Mouse (Mus musculus) heart, embryonic 15.5 days (tissue): Measurements from ENCODE around the gene Rreb1. TPM values are rescaled to one million over a fixed set of nuclear protein-coding genes. Genes with fewer than 3 reads are reported as not detected.
A peak's percentile ranks its signal among the peaks of the same experiment; 100 is the strongest.

Experiments
- ATAC-seq: fragments of 200-750 bp; cut with Nextera tagmentation; replicated peaks from 2 replicates; pipeline ENCODE4 v1.8.0; 2017; ENCODE audit warnings: low read depth, moderate TSS enrichment; ENCODE audit not compliant: insufficient number of reproducible peaks, insufficient read depth, low FRiP score
- H3K27ac ChIP-seq: fragments of 300-500 bp; sonication (generic); 2 replicates; pipeline ENCODE4 v1.5.1; 2015; ENCODE audit warnings: mild to moderate bottlenecking, inconsistent platforms
- H3K27me3 ChIP-seq: fragments of 300-500 bp; sonication (generic); 2 replicates; pipeline ENCODE4 v1.6.1; 2015; ENCODE audit warnings: inconsistent platforms
- H3K36me3 ChIP-seq: fragments of 300-500 bp; sonication (generic); 2 replicates; pipeline ENCODE4 v1.6.1; 2015; ENCODE audit warnings: mild to moderate bottlenecking, inconsistent platforms
- H3K4me1 ChIP-seq: fragments of 300-500 bp; sonication (generic); replicated peaks from 2 replicates; pipeline ENCODE4 v1.6.1; 2015; ENCODE audit warnings: inconsistent platforms
- H3K4me2 ChIP-seq: fragments of 300-500 bp; sonication (generic); 2 replicates; pipeline ENCODE4 v1.6.1; 2015; ENCODE audit warnings: inconsistent platforms, mild to moderate bottlenecking, moderate library complexity
- H3K4me3 ChIP-seq: fragments of 300-500 bp; sonication (generic); 2 replicates; pipeline ENCODE4 v1.5.1; 2015; ENCODE audit warnings: mild to moderate bottlenecking, inconsistent platforms
- H3K9ac ChIP-seq: fragments of 300-500 bp; sonication (generic); 2 replicates; pipeline ENCODE4 v1.6.1; 2015; ENCODE audit warnings: mild to moderate bottlenecking, inconsistent platforms
- H3K9me3 ChIP-seq: fragments of 300-500 bp; sonication (generic); replicated peaks from 2 replicates; pipeline ENCODE4 v1.6.1; 2016; ENCODE audit warnings: inconsistent platforms
- WGBS: fragments of 180-500 bp; shearing (Covaris S2); methylation state at CpG from one replicate; pipeline ENCODE4 v1.1.7; 2015; ENCODE audit warnings: mixed read lengths; 5-methylcytosine and 5-hydroxymethylcytosine counted together
- polyA plus RNA-seq: library from polyadenylated mRNA; unstranded; fragments of >200 nt; fragmentation: Nextera tagmentation; extraction: Ambion mirVana; gene quantifications from 2 replicates; pipeline ENCODE4 v1.2.1, GENCODE M21; 2015

Rreb1 gene
- polyA plus RNA-seq, 1 experiment from 2014 or later = 9.7 TPM

- H3K9me3 ChIP-seq = no peaks in the 10 kb centered on the region
- no peaks in the 10 kb centered on the region for H3K36me3 ChIP-seq
- H3K4me1 ChIP-seq = no peaks in the 10 kb centered on the region
- ATAC-seq = no peak
- no peak overlapping the region for H3K27ac ChIP-seq
- H3K27me3 ChIP-seq = no peaks in the 10 kb centered on the region
- H3K4me2 ChIP-seq = no peak overlapping the region
- 60% methylated on average over 9 of the region's 9 CpGs for WGBS
- H3K4me3 ChIP-seq = no peak overlapping the region
- no peak overlapping the region for H3K9ac ChIP-seq
Observed at GRCm38 (mm10) chr13:37815001-37815400, 36.8 kb downstream of the Rreb1 start.

DNA sequence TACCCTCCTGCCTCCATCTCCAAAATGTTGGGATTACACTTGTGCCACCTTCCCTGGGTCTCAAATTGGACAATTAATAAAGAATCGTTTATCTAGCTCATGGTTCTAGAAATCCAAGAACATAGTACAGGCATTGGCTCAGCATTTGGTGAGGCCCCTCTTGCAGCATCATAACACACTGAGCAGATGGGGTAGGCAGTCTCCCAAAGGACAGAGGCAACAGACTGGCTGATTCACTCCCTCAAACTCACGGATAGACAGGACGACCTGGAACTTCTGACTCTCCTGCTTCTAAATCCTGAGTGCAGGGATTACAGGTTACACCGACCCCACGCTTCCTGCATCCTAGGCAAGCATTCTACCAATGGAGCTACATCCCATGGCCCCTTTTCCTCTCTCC is 38.5 kb downstream of the Rreb1 start:
- 82% methylated on average over 5 of the region's 5 CpGs for WGBS

DNA sequence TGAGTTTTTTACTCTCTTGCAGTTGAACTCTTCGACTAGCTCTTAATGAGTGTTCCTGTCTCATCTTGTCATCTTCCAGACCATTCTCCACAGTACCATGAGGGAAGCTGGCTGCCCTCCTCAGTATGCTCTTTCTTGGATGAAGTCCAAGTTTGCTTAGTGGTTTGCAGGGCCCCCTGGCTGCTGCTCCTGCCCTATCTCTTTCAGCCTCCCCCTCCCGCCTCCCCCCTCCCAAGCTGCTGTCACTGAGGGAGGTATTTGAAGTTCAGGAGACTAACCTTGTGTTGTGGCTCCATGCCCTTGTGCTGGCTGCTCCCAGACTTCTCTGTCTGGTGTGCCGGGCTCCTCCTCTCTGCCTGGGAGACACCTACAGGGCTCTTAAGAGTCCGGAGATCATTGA is 43.2 kb downstream of the Rreb1 start:
- Histone ChIP-seq H3K27me3 (no peaks in the 10 kb centered on the region), H3K4me2 (no peak overlapping the region), H3K36me3 (no peaks in the 10 kb centered on the region), H3K9ac (no peak overlapping the region), H3K4me3 (no peak overlapping the region), H3K27ac (peak overlapping the region; percentile 76), H3K4me1 (peaks cover 23% of the 10 kb centered on the region), H3K9me3 (no peaks in the 10 kb centered on the region)
- ATAC-seq = peak; percentile 61
- WGBS = 9% methylated on average over 4 of the region's 4 CpGs

More for the DNA sequence above, 38.5 kb downstream of the Rreb1 start:
- Histone ChIP-seq H3K4me3 (no peak overlapping the region), H3K27ac (no peak overlapping the region), H3K27me3 (no peaks in the 10 kb centered on the region), H3K4me1 (peaks cover 12% of the 10 kb centered on the region), H3K4me2 (no peak overlapping the region), H3K36me3 (no peaks in the 10 kb centered on the region), H3K9ac (no peak overlapping the region), H3K9me3 (no peaks in the 10 kb centered on the region)
- ATAC-seq = no peak

DNA sequence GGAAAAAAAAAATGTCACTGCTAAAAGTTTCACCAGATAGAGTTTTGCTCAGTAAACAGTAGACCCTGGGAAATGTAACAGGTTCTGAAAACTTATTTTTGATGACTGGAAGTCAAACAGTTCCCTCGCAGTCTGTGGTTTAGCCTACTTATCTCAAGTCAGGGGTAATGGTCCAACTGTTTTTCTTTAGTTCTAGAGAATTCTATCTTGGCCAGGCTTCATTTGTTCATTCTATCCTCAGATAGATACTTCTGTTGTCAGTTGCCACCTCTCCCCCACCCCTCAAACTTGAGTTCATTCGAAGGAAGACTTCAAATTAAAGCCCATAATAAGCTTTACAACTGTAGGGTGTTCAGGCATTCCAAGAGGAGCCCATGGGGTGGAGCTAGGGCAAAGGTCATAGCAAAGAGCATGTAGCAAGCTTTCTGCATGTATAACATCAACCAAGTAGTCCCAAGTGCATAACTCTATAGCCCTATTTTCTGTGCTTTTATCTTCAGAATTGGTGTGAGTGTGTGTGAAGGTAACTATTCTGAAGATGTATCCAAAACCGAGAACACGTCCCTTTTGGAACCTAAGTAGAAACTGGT is 46.2 kb downstream of the Rreb1 start:
- H3K36me3 ChIP-seq = no peaks in the 10 kb centered on the region
- no peaks in the 10 kb centered on the region for H3K9me3 ChIP-seq
- peak overlapping the region; percentile 78; the same call in 1 of the 2 replicates for H3K4me3 ChIP-seq
- H3K4me1 ChIP-seq = peaks cover 39% of the 10 kb centered on the region
- no peak for ATAC-seq
- no peaks in the 10 kb centered on the region for H3K27me3 ChIP-seq
- H3K4me2 ChIP-seq = no peak overlapping the region
- no peak overlapping the region for H3K9ac ChIP-seq
- 54% methylated on average over 4 of the region's 4 CpGs for WGBS
- peak overlapping the region; percentile 90 for H3K27ac ChIP-seq

GRCm38 (mm10) chr13:37824956-37825645 is 46.9 kb downstream of the Rreb1 start:
- Histone ChIP-seq H3K36me3 (no peaks in the 10 kb centered on the region), H3K4me2 (peak overlapping the region; percentile 99), H3K4me3 (peak overlapping the region; percentile 78), H3K27me3 (no peaks in the 10 kb centered on the region), H3K4me1 (peaks cover 41% of the 10 kb centered on the region), H3K27ac (peak overlapping the region; percentile 90), H3K9ac (peak overlapping the region; percentile 80), H3K9me3 (no peaks in the 10 kb centered on the region)
- 5% methylated on average over 27 of the region's 27 CpGs for WGBS
- no peak for ATAC-seq

- ATAC-seq = peak; percentile 68
- peaks cover 46% of the 10 kb centered on the region for H3K4me1 ChIP-seq
- peak overlapping the region; percentile 80 for H3K9ac ChIP-seq
- H3K27ac ChIP-seq = peak overlapping the region; percentile 90
- H3K27me3 ChIP-seq = no peaks in the 10 kb centered on the region
- no peaks in the 10 kb centered on the region for H3K9me3 ChIP-seq
- H3K4me2 ChIP-seq = peak overlapping the region; percentile 99
- 1% methylated on average over 41 of the region's 43 CpGs for WGBS
- H3K36me3 ChIP-seq = no peaks in the 10 kb centered on the region
- H3K4me3 ChIP-seq = peak overlapping the region; percentile 78
Observed at GRCm38 (mm10) chr13:37825646-37826280, 47.6 kb downstream of the Rreb1 start.

DNA sequence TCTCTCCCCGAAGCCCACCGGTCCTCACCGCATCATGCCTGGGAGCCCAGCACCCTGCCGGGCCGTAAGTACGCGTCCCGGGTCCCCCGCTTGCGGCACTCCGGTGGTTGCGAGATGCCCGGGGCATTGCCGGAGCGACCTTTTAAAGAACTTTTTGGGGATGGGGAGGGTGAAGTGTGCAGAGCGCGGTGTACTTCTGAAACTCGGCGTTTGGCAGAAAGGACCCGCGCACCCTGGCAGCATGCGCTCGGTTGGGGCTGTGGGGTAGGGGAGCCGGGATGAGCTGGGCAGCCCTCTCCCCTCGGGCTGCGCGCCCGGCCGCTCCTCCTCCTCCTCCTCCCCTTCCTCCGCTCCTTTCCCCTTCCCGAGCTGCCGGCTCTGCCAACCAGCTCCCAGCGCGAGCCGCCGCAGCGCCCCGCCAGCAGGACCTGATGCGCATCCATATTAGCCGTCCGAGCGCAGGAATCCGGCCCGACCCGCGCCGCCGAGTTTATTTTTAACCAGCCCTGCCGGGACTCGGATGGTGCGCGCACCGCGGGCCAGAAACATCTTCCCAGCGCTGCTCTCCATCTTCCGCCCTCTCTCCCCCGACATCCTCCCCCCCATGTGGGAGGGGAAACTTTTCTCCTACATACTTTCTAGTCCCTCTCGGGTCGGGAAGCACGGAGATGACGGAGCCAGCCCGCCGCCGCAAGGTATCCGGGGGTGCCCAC is 48.2 kb downstream of the Rreb1 start:
- no peaks in the 10 kb centered on the region for H3K9me3 ChIP-seq
- H3K9ac ChIP-seq = peak overlapping the region; percentile 80
- under 1% methylated on average over 61 of the region's 65 CpGs for WGBS
- H3K36me3 ChIP-seq = no peaks in the 10 kb centered on the region
- peak; percentile 44 for ATAC-seq
- peak overlapping the region; percentile 78 for H3K4me3 ChIP-seq
- H3K27ac ChIP-seq = peak overlapping the region; percentile 90
- H3K4me2 ChIP-seq = peak overlapping the region; percentile 99
- H3K27me3 ChIP-seq = no peaks in the 10 kb centered on the region
- peaks cover 46% of the 10 kb centered on the region for H3K4me1 ChIP-seq

DNA sequence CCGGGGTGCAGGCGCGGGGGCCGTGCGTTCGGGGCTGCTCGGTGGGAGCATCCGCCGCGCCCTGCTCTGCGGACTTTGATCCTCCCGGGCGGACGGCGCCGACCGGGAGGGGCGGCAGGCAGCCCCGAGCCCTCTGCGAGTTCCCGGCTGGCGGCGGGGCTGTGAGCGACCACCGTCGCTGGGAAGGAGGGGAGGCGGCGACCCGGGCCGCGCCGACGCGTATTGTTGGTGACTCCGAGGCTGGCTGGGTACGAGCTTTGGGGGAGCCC is 48.7 kb downstream of the Rreb1 start:
- Histone ChIP-seq H3K4me1 (peaks cover 47% of the 10 kb centered on the region), H3K4me2 (peak overlapping the region; percentile 99)

DNA sequence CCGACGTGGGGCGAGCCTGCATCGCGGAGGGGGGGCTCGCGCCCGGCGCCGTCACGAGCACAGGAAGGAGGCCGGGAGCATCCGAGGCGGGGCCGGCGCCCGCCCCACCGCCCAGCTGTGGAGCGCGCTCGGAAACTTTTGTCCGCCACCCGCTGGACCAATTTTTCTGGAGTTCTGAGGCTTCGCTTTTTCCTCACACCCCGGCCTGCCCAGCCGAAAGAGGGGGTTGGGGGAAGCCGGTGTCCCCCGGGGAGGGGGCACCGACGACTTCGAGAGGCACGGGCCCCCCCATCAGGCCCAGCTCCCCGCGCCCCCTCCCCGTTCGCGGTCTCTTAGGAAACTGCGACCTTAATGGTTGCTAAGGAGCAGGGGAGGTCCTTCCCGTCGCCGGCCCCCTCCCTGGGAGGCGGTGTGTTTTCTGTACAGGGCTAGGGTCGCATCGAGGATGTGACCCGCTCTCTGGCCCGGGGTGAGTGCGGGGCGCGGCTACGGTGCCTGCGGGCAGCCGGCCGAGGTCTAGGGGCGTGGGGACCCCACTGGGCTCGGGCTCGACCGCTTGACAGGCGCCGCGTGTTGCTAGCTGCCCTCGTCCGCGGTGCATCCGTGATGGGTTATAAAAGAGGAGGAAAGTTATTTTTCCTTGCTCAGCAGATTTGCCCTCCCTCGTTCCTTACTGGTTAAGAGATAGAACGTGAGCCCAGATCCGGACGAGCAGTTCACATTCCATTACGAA is 49.2 kb downstream of the Rreb1 start:
- H3K4me1 ChIP-seq = peaks cover 52% of the 10 kb centered on the region
- peak overlapping the region; percentile 90 for H3K27ac ChIP-seq
- peak overlapping the region; percentile 99 for H3K4me2 ChIP-seq
- H3K4me3 ChIP-seq = peak overlapping the region; percentile 78
- H3K27me3 ChIP-seq = no peaks in the 10 kb centered on the region
- ATAC-seq = peak; percentile 61
- no peaks in the 10 kb centered on the region for H3K9me3 ChIP-seq
- H3K36me3 ChIP-seq = no peaks in the 10 kb centered on the region
- peak overlapping the region; percentile 80 for H3K9ac ChIP-seq
- WGBS = under 1% methylated on average over 69 of the region's 69 CpGs

More for the DNA sequence above, 48.7 kb downstream of the Rreb1 start:
- Histone ChIP-seq H3K36me3 (no peaks in the 10 kb centered on the region), H3K27ac (peak overlapping the region; percentile 90), H3K4me3 (peak overlapping the region; percentile 78), H3K9ac (peak overlapping the region; percentile 80), H3K27me3 (no peaks in the 10 kb centered on the region), H3K9me3 (no peaks in the 10 kb centered on the region)
- peak; percentile 21 for ATAC-seq
- WGBS = under 1% methylated on average over 33 of the region's 36 CpGs

DNA sequence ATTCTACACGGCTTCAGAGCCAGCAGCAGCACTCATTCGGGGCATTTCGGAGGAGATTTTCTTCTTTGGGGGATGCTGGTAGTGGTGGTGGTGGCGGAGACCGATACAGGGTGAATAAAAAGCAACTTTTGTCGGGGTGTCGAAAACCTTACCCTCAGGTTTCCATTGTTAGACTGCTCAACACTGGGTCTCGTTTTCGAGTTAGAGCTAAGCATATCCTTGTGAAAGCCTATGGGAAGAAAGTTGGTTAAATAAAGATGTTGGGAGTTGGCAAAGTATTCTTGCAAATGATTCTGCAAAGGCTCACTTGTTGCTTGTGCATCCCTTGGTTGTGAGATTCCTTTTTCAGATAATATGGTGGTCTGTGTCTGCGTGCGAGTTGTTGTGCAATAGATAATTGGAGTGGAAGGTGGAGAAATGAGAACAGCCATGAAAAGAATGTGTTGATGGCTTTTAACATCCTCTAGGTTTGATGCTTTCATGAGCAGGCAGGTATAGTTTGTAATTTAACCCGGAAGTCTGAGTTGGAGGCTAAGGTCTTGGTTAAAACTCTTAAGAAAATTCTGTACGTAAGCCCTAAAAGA is 49.9 kb downstream of the Rreb1 start:
- peak overlapping the region; percentile 80 for H3K9ac ChIP-seq
- H3K9me3 ChIP-seq = no peaks in the 10 kb centered on the region
- ATAC-seq = no peak
- H3K36me3 ChIP-seq = no peaks in the 10 kb centered on the region
- 15% methylated on average over 13 of the region's 13 CpGs for WGBS
- H3K4me3 ChIP-seq = peak overlapping the region; percentile 78
- H3K4me1 ChIP-seq = peaks cover 59% of the 10 kb centered on the region
- H3K4me2 ChIP-seq = peak overlapping the region; percentile 99
- peak overlapping the region; percentile 90 for H3K27ac ChIP-seq
- no peaks in the 10 kb centered on the region for H3K27me3 ChIP-seq
